Mouse (Mus musculus) adrenal gland, postnatal 10 days (tissue): ENCODE results near the gene Gm49337. TPM values are rescaled to one million over a fixed set of nuclear protein-coding genes. Genes with fewer than 3 reads are reported as not detected.
A peak's percentile ranks its signal among the peaks of the same experiment; 100 is the strongest.
"Not testable (repeated sequence)": the region's sequence is repeated elsewhere in the genome, so short reads cannot be mapped to it uniquely, and the experiment has no call there.

Experiments
- DNase-seq: peaks from one replicate; pipeline ENCODE4 v3.0.0; 2021; ENCODE audit warnings: mixed read lengths
- total RNA-seq, 2 experiments: library from RNA; stranded (reverse); gene quantifications; 2 replicates each; pipeline ENCODE4 v1.2.3; 2021

Gene Gm49337
- total RNA-seq, 2 experiments from 2014 or later, result not detected

GRCm38 (mm10) chr4:116215895-116216605 lies 42.9 kb downstream of the Gm49337 start:
- no peak for DNase-seq

- peak; percentile 34 for DNase-seq
These were observed 43.9 kb downstream of the Gm49337 start for GRCm38 (mm10) chr4:116217046-116217445.

GRCm38 (mm10) chr4:116217661-116218060 lies 44.5 kb downstream of the Gm49337 start:
- not testable (repeated sequence) for DNase-seq

GRCm38 (mm10) chr4:116219056-116219455 lies 45.9 kb downstream of the Gm49337 start:
- no peak for DNase-seq

- peak; percentile 4 for DNase-seq
These were observed 47.0 kb downstream of the Gm49337 start for GRCm38 (mm10) chr4:116220071-116220650.

GRCm38 (mm10) chr4:116220780-116221139 lies 47.6 kb downstream of the Gm49337 start:
- DNase-seq, result no peak

GRCm38 (mm10) chr4:116221140-116221851 lies 48.1 kb downstream of the Gm49337 start, which contains the start of gene Pik3r3:
Gene Pik3r3, plus strand, starts transcription at chr4:116221618.
- DNase-seq, result peak; percentile 99

- peak; percentile 12 for DNase-seq
These were observed 49.0 kb downstream of the Gm49337 start for GRCm38 (mm10) chr4:116221996-116222842.

GRCm38 (mm10) chr4:116222843-116223119 lies 49.6 kb downstream of the Gm49337 start:
- DNase-seq, result no peak

GRCm38 (mm10) chr4:116243377-116243776 lies 70.2 kb downstream of the Gm49337 start:
- no peak for DNase-seq

- no peak for DNase-seq
These were observed 71.1 kb downstream of the Gm49337 start for GRCm38 (mm10) chr4:116244240-116244639.

- peak; percentile 58 for DNase-seq
These were observed 72.7 kb downstream of the Gm49337 start for GRCm38 (mm10) chr4:116245926-116246325.

- DNase-seq, result no peak
These were observed 76.8 kb downstream of the Gm49337 start for GRCm38 (mm10) chr4:116249986-116250385.

GRCm38 (mm10) chr4:116268220-116268619 lies 95.0 kb downstream of the Gm49337 start:
- DNase-seq, result no peak

GRCm38 (mm10) chr4:116282211-116282610 lies 109.0 kb downstream of the Gm49337 start:
- DNase-seq, result peak; percentile 23

- DNase-seq, result no peak
These were observed 118.4 kb downstream of the Gm49337 start for GRCm38 (mm10) chr4:116291561-116291960.

- no peak for DNase-seq
These were observed 120.1 kb downstream of the Gm49337 start for GRCm38 (mm10) chr4:116293296-116293695.

- no peak for DNase-seq
These were observed 127.7 kb downstream of the Gm49337 start for GRCm38 (mm10) chr4:116300878-116301355.

- no peak for DNase-seq
These were observed 131.4 kb downstream of the Gm49337 start for GRCm38 (mm10) chr4:116304551-116304950.

- DNase-seq, result no peak
These were observed 144.4 kb downstream of the Gm49337 start for GRCm38 (mm10) chr4:116317575-116317974.

- no peak for DNase-seq
These were observed 148.9 kb downstream of the Gm49337 start for GRCm38 (mm10) chr4:116322127-116322526.

- no peak for DNase-seq
These were observed 156.1 kb downstream of the Gm49337 start for GRCm38 (mm10) chr4:116329256-116329655.
